Mouse (Mus musculus) midbrain, embryonic 10.5 days (tissue): ENCODE data around the gene Gjd3. TPM values are rescaled to one million over a fixed set of nuclear protein-coding genes. Genes with fewer than 3 reads are reported as not detected.
"Not testable (repeated sequence)": the region's sequence is repeated elsewhere in the genome, so short reads cannot be mapped to it uniquely, and the experiment has no call there.

Experiments used
- DNase-seq: peaks from one replicate; pipeline ENCODE4 v3.0.0-alpha.2; 2017; ENCODE audit warnings: low spot score
- H3K27ac ChIP-seq: fragments of 300-500 bp; sonication (generic); replicated peaks from 2 replicates; pipeline ENCODE4 v1.5.1; 2016; ENCODE audit warnings: mild to moderate bottlenecking
- H3K27me3 ChIP-seq: fragments of 300-500 bp; sonication (generic); 2 replicates; pipeline ENCODE4 v1.6.1; 2016; ENCODE audit warnings: low read depth, mild to moderate bottlenecking; ENCODE audit not compliant: poor library complexity, severe bottlenecking
- H3K36me3 ChIP-seq: fragments of 300-500 bp; sonication (generic); 2 replicates; pipeline ENCODE4 v1.6.1; 2016; ENCODE audit warnings: mild to moderate bottlenecking, moderate library complexity
- H3K4me1 ChIP-seq: fragments of 300-500 bp; sonication (generic); 2 replicates; pipeline ENCODE4 v1.6.1; 2016
- H3K4me3 ChIP-seq: fragments of 300-500 bp; sonication (generic); 2 replicates; pipeline ENCODE4 v1.5.1; 2016; ENCODE audit warnings: mild to moderate bottlenecking, moderate library complexity
- H3K9me3 ChIP-seq: fragments of 300-500 bp; sonication (generic); replicated peaks from 2 replicates; pipeline ENCODE4 v1.6.1; 2016; ENCODE audit warnings: mild to moderate bottlenecking
- WGBS: fragments of 180-500 bp; shearing (Covaris S2); methylation state at CpG from one replicate; pipeline ENCODE4 v1.1.7; 2016; 5-methylcytosine and 5-hydroxymethylcytosine counted together
- polyA plus RNA-seq: library from polyadenylated mRNA; unstranded; fragments of >200 nt; fragmentation: Nextera tagmentation; extraction: Ambion mirVana; gene quantifications from 2 replicates; pipeline ENCODE4 v1.2.1, GENCODE M21; 2016

Gjd3 gene
- polyA plus RNA-seq, 1 experiment from 2014 or later = not detected

DNA sequence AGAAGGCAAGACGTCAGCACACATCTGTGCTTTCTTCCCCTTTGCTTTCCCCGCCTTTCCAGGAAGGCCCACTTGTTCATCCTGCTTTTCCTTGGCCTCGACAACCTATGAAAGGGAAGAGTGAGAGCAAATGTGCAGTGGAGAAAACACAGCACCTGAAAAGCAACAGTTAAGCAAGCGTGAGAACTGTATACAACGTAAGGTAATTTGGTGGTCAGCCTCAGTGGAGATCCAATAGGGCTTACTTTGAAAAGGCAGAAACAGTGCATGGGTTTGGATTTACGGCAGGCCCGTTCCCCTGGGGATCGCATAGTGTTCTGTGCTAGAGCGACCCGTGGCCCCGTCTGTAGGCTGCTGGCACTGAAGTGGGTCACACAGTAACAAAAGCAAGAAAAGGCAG lies 16.4 kb upstream of the Gjd3 start:
- Histone ChIP-seq H3K4me1 (no peaks in the 10 kb centered on the region), H3K27ac (no peak overlapping the region), H3K4me3 (no peak overlapping the region), H3K9me3 (no peaks in the 10 kb centered on the region), H3K27me3 (no peaks in the 10 kb centered on the region), H3K36me3 (peaks cover 100% of the 10 kb centered on the region)
- 93% methylated on average over 11 of the region's 11 CpGs for whole genome bisulfite sequencing
- no peak for DNase-seq

DNA sequence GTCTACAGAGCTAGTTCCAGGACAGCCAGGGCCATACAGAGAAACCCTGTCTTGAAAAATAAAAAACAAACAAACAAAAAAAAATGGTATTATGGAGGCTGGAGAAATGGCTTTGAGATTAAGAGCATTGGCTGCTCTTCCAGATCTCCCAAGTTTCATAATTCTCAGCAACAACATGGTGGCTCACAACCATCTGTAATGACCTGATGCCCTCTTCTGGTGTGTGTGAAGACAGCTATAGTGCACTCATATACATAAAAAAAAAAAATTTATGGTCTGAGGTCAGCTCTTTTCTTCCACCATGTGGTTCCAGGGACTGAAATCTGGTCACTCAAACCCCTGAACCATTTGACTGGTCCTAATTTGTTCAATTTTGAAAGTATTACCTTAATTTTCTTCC lies 16.0 kb upstream of the Gjd3 start:
- DNase-seq = no peak
- peaks cover 100% of the 10 kb centered on the region for H3K36me3 ChIP-seq

DNA sequence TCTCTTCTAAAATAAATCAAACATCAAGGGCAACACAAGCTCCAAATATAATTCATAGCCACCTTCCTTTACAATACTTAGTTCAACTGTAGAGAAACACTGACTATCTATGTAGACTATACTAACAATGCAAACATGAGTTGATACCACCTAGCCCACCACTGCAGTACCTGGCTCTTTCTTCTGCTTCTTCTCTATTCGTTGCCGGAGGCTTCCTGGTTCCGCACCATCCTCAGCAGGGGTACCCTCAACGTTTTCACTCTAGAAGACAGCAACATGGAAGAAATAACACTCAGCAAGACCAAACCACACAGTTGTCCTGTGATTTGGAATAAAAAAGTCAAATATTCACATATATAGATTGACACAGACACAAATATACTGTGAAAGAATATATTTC lies 14.8 kb upstream of the Gjd3 start:
- Histone ChIP-seq H3K9me3 (no peaks in the 10 kb centered on the region), H3K27ac (no peak overlapping the region), H3K27me3 (no peaks in the 10 kb centered on the region), H3K4me3 (no peak overlapping the region), H3K36me3 (peaks cover 100% of the 10 kb centered on the region), H3K4me1 (no peaks in the 10 kb centered on the region)
- WGBS = 96% methylated on average over 4 of the region's 4 CpGs
- no peak for DNase-seq

More for the DNA sequence above, 16.0 kb upstream of the Gjd3 start:
- Histone ChIP-seq H3K27ac (no peak overlapping the region), H3K27me3 (no peaks in the 10 kb centered on the region), H3K4me3 (no peak overlapping the region), H3K9me3 (no peaks in the 10 kb centered on the region), H3K4me1 (no peaks in the 10 kb centered on the region)

DNA sequence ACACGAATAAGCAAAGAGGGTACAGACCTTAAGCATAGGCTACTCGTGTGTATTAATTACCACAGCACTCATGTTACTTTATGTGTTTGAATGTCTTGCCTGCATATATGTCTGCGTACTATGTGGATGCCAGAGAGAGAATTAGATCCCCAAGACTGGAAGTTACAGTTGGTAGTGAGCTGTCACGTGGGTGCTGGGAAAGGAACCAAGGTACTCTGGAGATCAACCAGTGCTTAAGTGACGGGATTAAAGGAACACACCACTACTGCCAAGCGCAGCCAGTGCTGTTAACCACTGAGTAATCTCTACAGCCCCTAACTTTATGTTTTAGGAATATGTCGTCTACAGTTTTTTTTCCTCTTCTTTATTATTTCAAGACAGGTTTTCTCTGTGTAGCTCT lies 13.2 kb upstream of the Gjd3 start:
- Histone ChIP-seq H3K4me1 (no peaks in the 10 kb centered on the region), H3K27me3 (no peaks in the 10 kb centered on the region), H3K4me3 (no peak overlapping the region), H3K36me3 (peaks cover 100% of the 10 kb centered on the region), H3K9me3 (no peaks in the 10 kb centered on the region), H3K27ac (no peak overlapping the region)
- no peak for DNase-seq
- 96% methylated on average over 7 of the region's 7 CpGs for WGBS

DNA sequence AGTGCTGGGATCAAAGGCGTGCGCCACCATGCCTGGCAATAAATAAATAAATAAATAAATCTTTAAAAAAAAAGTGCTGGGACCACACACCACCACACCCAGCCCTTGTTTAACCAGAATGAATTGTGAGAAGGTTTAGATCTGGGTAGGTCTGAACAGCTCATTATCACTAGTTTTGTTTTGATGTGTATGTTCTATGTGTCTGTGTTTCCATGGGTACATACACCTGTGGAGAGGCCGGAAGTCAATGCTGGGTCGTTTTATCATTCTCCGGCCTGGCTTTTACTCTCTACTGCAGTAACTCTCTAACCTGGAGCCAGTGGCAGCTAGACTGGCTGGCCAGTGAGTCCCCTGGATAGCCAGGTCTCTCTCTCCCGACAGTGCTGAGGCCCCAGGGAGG lies 8.1 kb upstream of the Gjd3 start:
- no peaks in the 10 kb centered on the region for H3K4me1 ChIP-seq
- DNase-seq = no peak
- H3K27me3 ChIP-seq = no peaks in the 10 kb centered on the region
- no peaks in the 10 kb centered on the region for H3K9me3 ChIP-seq
- no peak overlapping the region for H3K4me3 ChIP-seq
- WGBS = 83% methylated on average over 6 of the region's 6 CpGs
- peaks cover 69% of the 10 kb centered on the region for H3K36me3 ChIP-seq
- no peak overlapping the region for H3K27ac ChIP-seq

- not testable (repeated sequence) for H3K4me3 ChIP-seq, H3K9me3 ChIP-seq, DNase-seq, H3K27ac ChIP-seq, H3K4me1 ChIP-seq
- WGBS = 93% methylated on average over 6 of the region's 6 CpGs
- H3K27me3 ChIP-seq = peaks cover 23% of the 10 kb centered on the region
- H3K36me3 ChIP-seq = peaks cover 43% of the 10 kb centered on the region
These were observed 5.4 kb upstream of the Gjd3 start for GRCm38 (mm10) chr11:98988260-98988659.

DNA sequence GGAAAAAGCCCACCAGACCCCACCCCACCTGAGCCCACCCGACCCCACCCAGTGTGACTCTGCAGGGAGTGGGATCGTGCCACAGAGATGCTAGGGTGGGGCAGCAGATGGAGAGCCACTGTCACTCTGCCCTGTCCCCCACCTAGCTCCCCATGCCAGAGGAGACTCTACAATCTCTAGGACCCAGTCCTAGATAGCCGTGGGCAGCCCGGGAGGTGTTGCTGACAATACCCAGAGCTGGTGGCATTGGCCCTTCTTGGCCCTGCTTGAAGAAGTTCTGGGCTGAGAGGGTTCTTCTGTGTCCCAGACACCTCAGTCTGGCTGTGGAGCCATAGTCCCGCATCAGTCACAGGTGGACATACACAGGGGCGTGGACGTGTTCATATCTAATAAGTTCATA lies 2.7 kb upstream of the Gjd3 start:
- H3K9me3 ChIP-seq = no peaks in the 10 kb centered on the region
- H3K4me3 ChIP-seq = no peak overlapping the region
- DNase-seq = no peak
- H3K27me3 ChIP-seq = peaks cover 50% of the 10 kb centered on the region
- H3K4me1 ChIP-seq = peaks cover 20% of the 10 kb centered on the region
- peaks cover 17% of the 10 kb centered on the region for H3K36me3 ChIP-seq
- 93% methylated on average over 7 of the region's 7 CpGs for WGBS
- H3K27ac ChIP-seq = no peak overlapping the region

- no peak for DNase-seq
- Histone ChIP-seq H3K4me3 (0 out of 2 replicates have a peak overlapping the region, but pooled peaks have one; percentile 61), H3K4me1 (peaks cover 20% of the 10 kb centered on the region), H3K27ac (no peak overlapping the region), H3K9me3 (no peaks in the 10 kb centered on the region), H3K27me3 (peaks cover 62% of the 10 kb centered on the region), H3K36me3 (peaks cover 5% of the 10 kb centered on the region)
- 51% methylated on average over 8 of the region's 8 CpGs for WGBS
These were observed 735 bp upstream of the Gjd3 start for GRCm38 (mm10) chr11:98983551-98983950.

GRCm38 (mm10) chr11:98981997-98982772 lies 631 bp downstream of the Gjd3 start:
- Histone ChIP-seq H3K9me3 (no peaks in the 10 kb centered on the region), H3K4me1 (peaks cover 20% of the 10 kb centered on the region), H3K36me3 (no peaks in the 10 kb centered on the region), H3K4me3 (peak overlapping the region; percentile 61), H3K27me3 (peaks cover 62% of the 10 kb centered on the region), H3K27ac (peak overlapping the region; percentile 74)
- WGBS = under 1% methylated on average over 94 of the region's 94 CpGs
- DNase-seq = peak; percentile 83

DNA sequence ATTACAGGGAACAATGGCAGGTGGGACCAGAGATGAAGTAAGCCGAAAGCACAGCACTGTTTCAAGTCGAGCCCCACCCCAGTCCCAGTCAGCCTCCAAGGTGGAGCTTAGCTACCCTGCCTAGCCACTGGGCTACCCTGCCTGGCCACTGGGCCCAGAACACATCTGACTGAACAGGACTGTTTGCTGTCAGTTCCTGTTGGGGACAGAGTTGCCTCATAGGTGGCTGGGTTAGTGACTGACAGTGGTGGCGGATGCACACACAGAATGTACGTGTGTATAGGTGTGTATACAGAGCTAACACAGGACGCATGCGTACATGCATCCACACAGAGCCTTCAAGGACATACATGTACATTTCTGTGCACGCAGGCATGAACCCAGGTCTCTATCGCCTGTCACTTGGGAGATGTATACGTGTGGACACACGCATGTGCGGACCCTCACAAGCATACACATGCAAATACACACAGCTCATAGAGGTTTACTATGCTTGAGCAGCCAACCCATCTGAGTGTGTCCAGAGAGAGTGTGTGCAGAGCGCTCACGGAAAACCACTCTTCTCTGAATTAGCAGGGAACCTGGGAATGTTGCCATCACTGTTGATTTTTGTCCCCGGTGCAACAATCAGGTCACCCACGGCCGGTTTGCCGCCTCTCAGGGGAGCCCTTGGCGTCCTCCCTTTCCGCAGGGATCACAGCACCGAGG lies 1.4 kb downstream of the Gjd3 start:
- Histone ChIP-seq H3K27ac (peak overlapping the region; percentile 74), H3K4me1 (peaks cover 20% of the 10 kb centered on the region), H3K27me3 (peaks cover 62% of the 10 kb centered on the region), H3K9me3 (no peaks in the 10 kb centered on the region), H3K4me3 (peak overlapping the region; percentile 61), H3K36me3 (no peaks in the 10 kb centered on the region)
- 38% methylated on average over 20 of the region's 20 CpGs for WGBS
- no peak for DNase-seq

GRCm38 (mm10) chr11:98979356-98979755 lies 3.5 kb downstream of the Gjd3 start:
- no peak overlapping the region for H3K27ac ChIP-seq
- peaks cover 20% of the 10 kb centered on the region for H3K4me1 ChIP-seq
- H3K27me3 ChIP-seq = peaks cover 49% of the 10 kb centered on the region
- no peak for DNase-seq
- no peak overlapping the region for H3K4me3 ChIP-seq
- 0 out of 2 replicates have a peak, but pooled peaks cover 4% of the 10 kb centered on the region for H3K36me3 ChIP-seq
- H3K9me3 ChIP-seq = no peaks in the 10 kb centered on the region
- WGBS = 85% methylated on average over 5 of the region's 5 CpGs

GRCm38 (mm10) chr11:98978526-98979148 lies 4.2 kb downstream of the Gjd3 start:
- Histone ChIP-seq H3K36me3 (peaks cover 10% of the 10 kb centered on the region), H3K4me3 (no peak overlapping the region), H3K4me1 (peaks cover 20% of the 10 kb centered on the region), H3K9me3 (no peaks in the 10 kb centered on the region), H3K27me3 (peaks cover 42% of the 10 kb centered on the region), H3K27ac (no peak overlapping the region)
- WGBS = 76% methylated on average over 15 of the region's 15 CpGs
- DNase-seq = no peak
